Mouse (Mus musculus): ENCODE data around the gene Sptlc2.
A peak's percentile ranks its signal among the peaks of the same experiment; 100 is the strongest.
"Not testable (repeated sequence)": the region's sequence is repeated elsewhere in the genome, so short reads cannot be mapped to it uniquely, and the experiment has no call there.

Sptlc2 gene

DNA sequence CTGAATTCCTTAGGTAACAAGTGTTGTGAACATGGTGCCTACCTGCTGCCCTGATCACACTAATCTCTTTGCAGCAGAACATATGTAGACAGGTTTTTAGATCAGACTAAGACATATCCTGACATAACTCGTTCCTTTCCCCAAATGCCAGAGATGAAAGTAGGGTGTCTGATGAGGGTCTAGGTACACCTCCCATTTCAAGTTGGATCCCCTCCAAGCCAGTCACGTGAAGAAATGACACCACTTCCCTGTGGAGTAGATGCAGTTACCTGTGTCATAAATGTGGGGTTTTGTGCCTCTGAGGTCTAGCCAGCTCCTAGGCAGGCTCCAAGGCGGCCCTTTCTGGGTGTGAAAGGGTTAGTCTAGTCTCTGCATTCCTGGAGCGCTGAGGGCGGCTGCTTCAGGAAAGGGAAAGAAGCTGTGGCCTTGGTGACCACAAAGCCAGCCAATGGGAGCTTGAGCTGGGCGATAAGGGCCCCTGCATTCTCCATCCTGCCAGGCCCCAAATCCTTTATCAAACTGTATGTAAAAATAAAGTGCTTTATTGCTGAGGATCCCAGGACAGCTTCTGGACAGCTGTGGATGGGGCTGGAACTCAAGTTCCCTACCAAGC lies 109.9 kb downstream of the Sptlc2 start:
- DNase-seq (ENCODE audit: low spot score): no peak

DNA sequence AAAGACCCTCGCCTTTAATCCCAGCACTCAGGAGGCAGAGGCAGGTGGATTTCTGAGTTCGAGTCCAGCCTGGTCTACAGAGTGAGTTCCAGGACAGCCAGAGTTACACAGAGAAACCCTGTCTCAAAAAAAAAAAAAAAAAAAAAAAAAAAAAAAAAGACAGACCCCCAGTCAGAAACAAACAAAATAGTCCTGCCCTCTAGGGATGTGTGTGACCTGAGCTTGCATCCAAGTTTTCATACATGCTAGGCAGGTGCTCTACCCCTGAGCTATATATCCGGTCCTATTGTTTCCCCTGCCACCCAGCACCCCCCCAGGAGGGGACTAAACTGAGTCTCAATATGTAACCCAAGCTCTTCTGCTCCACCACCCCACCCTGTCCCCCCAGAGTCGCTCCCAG lies 110.9 kb downstream of the Sptlc2 start:
- not testable (repeated sequence) for DNase-seq (ENCODE audit: low spot score)

DNA sequence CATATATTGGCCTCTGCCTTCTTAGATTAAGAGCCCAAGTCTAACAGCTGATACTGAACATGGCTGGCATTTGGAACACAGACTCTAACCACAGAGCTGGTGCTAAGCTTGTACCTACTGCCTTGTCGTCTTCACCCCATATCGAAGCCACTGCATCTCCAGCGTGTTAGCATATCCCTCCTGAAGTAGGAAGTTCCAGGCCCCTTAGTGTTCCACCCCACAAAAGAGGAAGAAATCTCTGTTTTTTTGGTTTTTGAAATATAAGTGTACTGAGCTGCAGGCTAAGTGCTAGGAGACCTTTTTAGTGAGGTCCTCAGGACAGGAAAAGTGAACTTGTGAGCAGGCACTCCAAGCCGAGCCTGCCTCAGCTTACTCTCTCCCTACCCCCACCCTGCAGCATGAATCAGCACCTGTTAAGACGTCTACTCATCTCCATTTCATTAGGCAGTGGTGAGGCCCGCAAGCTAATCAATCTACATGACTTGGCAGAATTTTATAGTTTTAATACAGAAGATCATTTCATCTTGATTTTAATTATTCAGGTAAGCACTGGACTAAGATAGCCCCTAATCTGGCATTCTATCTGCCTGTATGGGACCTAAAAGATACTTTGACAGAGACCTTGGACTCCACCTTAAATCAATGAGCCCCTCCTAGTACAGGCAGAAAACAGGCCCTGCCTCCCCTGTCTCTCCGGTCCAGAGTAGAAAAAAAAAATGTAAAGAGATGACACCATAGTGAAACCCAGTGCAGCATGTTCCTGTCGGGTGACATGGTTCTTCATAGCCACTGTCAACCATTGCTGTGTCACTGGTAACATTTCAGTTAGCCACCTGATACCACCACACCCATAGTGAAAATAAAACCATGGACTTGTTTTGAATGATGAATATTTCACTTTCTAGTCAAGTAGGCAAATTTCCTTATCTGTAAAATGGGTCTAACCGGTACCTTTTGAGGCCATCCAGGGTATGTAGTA lies 113.0 kb downstream of the Sptlc2 start:
- no peak for DNase-seq (ENCODE audit: low spot score)

DNA sequence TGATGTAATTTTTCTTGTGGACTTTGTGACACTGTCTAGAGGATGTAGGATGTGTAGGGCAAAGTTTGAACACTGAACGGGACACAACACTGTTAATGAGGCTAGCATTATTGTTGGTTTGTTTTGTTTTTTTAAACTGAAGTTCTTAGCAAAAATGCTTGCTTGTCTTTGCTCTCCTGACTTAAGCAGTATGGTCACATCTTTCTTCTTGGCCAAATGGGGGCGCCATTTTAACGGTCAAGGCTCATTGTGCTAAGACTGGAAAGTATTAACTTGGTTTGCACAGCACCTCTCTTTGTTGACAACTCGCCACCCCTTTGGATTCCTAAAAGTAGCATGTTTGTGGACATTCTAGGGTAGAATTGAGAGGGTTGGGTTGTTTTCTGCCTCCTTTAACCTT lies 120.5 kb downstream of the Sptlc2 start:
- DNase-seq (ENCODE audit: low spot score): peak; percentile 19

DNA sequence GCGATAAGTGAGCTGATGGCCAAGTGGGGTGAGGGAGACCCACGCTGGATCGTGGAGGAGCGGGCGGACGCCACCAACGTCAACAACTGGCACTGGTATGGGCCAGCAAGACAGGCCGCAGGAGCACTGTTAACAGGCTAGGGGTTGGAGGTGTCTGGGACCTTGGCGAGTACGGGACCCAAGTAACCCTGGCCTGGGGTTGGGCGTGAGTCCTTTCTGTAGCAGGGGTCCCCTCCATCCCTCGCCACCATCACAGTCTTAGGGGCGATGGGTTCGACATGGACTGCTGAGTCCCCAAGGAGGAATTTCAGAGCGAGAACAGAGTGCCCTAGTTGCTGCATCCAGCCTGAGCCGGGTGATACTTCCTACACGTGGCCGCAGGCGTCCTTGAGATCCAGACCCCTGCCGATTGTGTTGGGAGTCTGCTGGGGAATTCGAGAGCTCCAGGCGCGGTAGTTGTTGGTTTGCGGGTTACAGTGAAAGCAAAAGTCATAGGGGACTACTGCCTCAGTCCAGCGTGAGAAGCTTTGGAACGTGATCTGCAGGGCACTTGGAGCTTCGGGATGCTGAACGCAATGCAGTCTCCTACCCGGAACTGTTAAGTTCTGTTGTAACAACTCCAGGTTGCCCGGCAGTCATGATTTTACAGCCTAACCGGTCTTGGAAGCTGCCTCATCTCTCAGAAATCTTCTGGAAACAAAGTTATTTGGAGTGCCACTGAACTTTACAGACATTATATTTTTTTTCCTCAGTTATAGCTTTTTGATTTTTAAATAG lies 121.1 kb downstream of the Sptlc2 start:
- no peak for DNase-seq (ENCODE audit: low spot score)

DNA sequence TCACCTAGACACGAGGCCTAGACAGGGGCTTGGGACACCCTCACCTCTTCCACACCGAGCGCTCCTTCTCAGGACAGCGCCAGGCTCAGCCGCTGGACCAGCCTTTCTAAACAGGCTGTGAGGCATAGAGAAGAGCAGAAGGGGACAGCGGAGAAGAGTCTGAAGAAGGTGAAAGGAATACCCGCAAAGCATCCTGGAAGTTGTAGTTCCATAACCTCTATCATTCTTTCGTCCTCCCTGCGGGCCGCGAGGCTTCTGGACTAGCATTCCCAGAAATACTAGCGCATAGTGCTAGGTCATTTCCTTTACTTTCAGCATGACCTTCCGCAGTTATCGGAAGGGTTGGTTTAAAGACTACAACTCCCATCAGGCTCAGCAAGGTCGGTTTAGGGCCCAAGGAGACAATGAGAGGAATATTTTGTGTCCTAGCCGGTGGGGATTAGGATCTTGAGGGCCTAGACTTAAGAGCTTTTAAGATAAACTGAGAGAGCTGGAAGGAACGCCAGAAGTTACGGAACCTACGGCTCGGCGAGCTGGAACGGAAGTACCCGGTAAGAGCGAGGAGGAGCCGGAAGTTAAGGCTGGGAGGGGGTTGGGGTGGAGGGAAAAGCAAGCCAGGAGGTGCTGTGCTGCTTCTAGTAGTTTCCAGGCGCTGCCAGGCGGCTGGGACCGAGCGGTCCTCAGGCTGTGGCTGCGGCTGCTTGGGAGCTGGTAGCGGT lies 121.9 kb downstream of the Sptlc2 start, which contains the start of the genes Vipas39 and Ahsa1:
Gene Vipas39 (minus strand): TSS at position 149 of the 719 bp plus-strand sequence.
Gene Ahsa1 (plus strand): TSS at position 372 of the 719 bp plus-strand sequence.
- peak; percentile 87 for DNase-seq (ENCODE audit: low spot score)

DNA sequence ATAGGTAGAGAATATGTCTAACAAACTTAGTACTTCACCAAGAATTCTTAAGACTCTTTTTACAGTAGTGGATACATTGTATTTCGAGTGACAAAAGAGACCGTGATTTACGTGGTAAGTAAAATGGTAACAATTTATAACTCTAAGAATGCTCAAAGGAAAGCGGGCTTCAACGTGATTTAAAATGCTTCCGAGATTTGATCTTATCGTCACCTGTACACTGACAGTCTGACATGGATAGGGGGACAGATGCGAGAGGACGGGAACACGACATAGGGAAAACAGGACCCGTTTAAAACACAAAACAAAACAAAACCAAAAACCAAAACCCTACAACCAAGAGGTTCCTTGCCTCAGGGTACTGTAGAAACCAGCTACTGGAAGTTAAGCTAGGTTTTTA lies 122.7 kb downstream of the Sptlc2 start:
- DNase-seq (ENCODE audit: low spot score): no peak

DNA sequence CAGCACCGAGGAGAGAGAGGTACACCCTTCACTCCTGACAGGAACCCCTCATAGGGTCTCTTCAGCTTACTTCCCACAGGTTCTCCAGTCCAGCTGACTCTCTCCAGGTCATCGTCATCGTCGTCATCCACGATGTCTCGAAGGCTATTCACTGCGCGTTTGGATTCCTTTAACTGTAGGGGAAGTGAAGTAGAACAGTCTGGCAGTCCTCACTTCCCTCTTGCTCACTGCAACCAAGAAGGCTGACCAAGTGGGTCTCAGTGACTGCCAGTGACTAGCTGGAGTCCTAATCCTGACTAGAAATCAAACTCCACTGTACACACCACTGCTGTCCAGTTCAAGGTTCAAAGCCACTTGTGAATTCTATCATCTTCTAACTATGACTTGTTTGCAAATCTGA lies 127.6 kb downstream of the Sptlc2 start:
- DNase-seq (ENCODE audit: low spot score): no peak

DNA sequence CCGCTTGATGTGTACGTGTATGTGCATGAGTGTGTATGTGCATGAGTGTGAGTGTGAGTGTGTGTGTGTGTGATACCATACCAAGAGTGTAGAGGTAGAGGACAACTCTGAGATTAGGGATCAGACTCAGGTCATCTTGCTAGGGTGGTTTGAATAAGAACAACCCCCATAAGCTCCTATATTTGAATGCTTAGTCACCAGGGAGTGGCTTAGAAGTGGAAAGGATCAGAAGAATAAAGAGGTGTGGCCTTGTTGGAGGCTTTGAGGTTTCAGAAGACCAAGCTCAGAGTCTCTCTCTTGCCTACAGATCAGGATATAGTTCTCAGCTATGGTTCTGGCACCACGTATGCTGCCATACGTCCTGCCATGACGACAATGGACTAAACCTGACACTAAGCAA lies 131.5 kb downstream of the Sptlc2 start:
- DNase-seq (ENCODE audit: low spot score): no peak
